Mouse (Mus musculus) urinary bladder, adult 18-20 months (tissue): ENCODE data around the gene Npas1.

Experiments used
- DNase-seq, 2 experiments: peaks; one replicate each; pipeline ENCODE4 v3.0.0; 2022; ENCODE audit warnings: low spot score in 2 of 2, mixed read lengths in 2 of 2

Npas1 gene

DNA sequence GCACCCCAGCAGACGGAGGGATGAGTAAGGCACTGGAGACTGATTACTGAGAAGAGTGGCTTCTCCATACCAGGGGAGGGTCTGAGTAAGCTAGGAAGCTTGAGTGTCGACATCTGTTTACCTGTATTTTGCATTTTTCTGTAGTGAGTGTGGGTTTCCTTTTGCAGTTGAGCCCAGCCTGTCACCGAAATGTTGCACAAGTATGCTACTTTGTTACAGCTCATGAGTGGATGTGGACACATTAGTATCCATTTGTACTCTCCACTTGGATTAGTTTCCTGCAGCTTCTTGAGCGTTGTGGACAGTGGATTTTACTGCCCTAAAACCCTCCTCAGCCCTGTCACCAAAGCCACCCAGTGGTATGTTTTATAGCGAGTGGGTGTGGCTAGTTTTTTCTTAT, 58.8 kb downstream of the Npas1 start:
- DNase-seq: no peak

DNA sequence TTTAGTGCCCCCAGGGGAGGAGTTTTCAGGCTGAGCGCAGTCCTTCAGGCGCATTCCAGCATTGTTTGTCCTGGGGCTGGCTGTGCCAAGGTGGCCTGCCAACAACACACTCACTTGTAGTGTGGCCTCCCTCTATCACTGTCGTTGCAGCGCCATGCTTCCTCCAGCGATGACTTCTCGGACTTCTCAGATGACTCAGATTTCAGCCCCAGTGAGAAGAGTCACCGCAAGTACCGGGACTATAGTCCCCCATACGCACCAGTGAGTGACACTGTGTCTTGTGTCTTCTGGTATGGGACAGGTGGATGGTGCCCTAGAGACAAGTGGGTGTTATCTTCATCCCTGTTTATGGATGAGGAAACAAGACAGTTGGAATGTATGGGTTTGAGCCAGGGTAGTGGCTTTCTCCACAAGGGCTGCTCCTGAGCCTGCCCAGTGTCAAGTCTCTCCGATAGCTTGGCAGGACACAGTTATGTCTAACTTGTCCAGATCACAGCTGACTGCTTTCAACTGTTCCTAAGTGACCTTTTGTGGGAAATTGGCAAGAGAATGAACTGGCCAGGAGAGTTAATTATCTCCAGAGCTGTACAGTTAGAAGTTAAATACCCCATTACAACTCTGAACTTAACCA, 60.3 kb downstream of the Npas1 start:
- no peak for DNase-seq

- peak in 1 of 2 experiments; percentile 41 for DNase-seq
These were observed 62.1 kb downstream of the Npas1 start for GRCm38 (mm10) chr7:16415426-16415825.

- DNase-seq: no peak
These were observed 64.6 kb downstream of the Npas1 start for GRCm38 (mm10) chr7:16412930-16413329.

- DNase-seq: no peak
These were observed 65.2 kb downstream of the Npas1 start for GRCm38 (mm10) chr7:16412220-16412896.

- DNase-seq: no peak
These were observed 66.4 kb downstream of the Npas1 start for GRCm38 (mm10) chr7:16411100-16411499.

DNA sequence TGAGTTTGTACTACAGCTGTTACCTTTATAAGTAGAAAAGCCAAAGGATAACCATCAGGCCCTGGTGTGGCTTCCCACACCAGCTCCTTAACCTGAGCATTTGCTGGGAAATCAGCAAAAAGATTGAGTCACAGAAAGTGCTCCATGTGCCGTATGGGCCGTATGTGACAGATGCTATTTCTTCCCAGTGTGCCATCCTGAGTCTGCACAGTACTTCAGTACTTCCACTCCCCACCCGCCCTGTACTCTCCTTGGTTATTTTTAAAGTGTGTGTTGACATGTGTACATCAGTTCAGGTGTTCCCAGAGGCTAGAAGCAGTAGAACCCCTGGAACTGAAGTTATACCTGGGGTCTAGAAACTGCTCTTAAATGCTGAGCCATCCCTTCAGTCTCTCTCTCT, 70.5 kb downstream of the Npas1 start:
- DNase-seq: no peak
